Mouse (Mus musculus) G1E (cell line): Measurements from ENCODE around the gene Trim9. TPM values are rescaled to one million over a fixed set of nuclear protein-coding genes. Genes with fewer than 3 reads are reported as not detected.

ENCODE experiments used
- ATAC-seq: 2 replicates; pipeline ENCODE4 v1.8.0; 2016; ENCODE audit warnings: mild to moderate bottlenecking; ENCODE audit not compliant: insufficient number of reproducible peaks, poor library complexity, low FRiP score, severe bottlenecking; ENCODE audit errors: extremely low read depth
- DNase-seq: peaks from one replicate; pipeline ENCODE4 v3.0.0; 2012; ENCODE audit warnings: low spot score
- H3K27me3 ChIP-seq: 2 replicates; pipeline ENCODE4 v1.6.1; 2012; ENCODE audit warnings: mild to moderate bottlenecking, low read length, inconsistent platforms; ENCODE audit not compliant: insufficient read depth
- H3K36me3 ChIP-seq: replicated peaks from 2 replicates; pipeline ENCODE3; 2012; ENCODE audit warnings: mild to moderate bottlenecking, inconsistent platforms
- H3K4me1 ChIP-seq: 2 replicates; pipeline ENCODE4 v1.6.1; 2012; ENCODE audit warnings: low read depth, low read length, inconsistent platforms, mixed read lengths; ENCODE audit not compliant: insufficient read depth
- H3K4me3 ChIP-seq: 2 replicates; pipeline ENCODE4 v1.5.1; 2012; ENCODE audit warnings: low read depth, mild to moderate bottlenecking, inconsistent platforms, low read length, moderate library complexity, mixed read lengths
- H3K9me3 ChIP-seq: replicated peaks from 2 replicates; pipeline ENCODE4 v1.6.1; 2012; ENCODE audit warnings: inconsistent platforms
- CTCF ChIP-seq: IDR thresholded peaks from 2 replicates; pipeline ENCODE4 v1.5.1; 2012; ENCODE audit warnings: low read depth, low read length, inconsistent platforms, mixed read lengths
- GATA1 ChIP-seq: IDR thresholded peaks from 2 replicates; pipeline ENCODE4 v1.6.1; 2012; ENCODE audit warnings: borderline replicate concordance, low read length, inconsistent platforms, mixed read lengths
- GATA2 ChIP-seq: IDR thresholded peaks from 2 replicates; pipeline ENCODE4 v1.6.1; 2012; ENCODE audit warnings: low read depth, low read length, inconsistent platforms, borderline replicate concordance
- POLR2AphosphoS5 ChIP-seq: IDR thresholded peaks from 2 replicates; pipeline ENCODE4 v1.6.1; 2012; ENCODE audit warnings: low read depth, low read length, inconsistent platforms; ENCODE audit not compliant: insufficient replicate concordance
- TAL1 ChIP-seq: conservative IDR thresholded peaks from 2 replicates; pipeline ENCODE4 v1.6.1; 2012; ENCODE audit warnings: low read depth, low read length, inconsistent platforms, mixed read lengths
- polyA plus RNA-seq: library from polyadenylated mRNA; stranded (reverse); fragments of >175 nt; gene quantifications from 2 replicates; pipeline ENCODE4 v1.2.3, GENCODE M21; 2012
- total RNA-seq, 2 experiments: library from RNA; stranded (forward) in 1 of 2; stranded (reverse) in 1 of 2; fragments of 200-1000 nt in 1 of 2; fragments of >200 nt in 1 of 2; fragmentation: Nextera tagmentation in 1 of 2; gene quantifications; 2 replicates each; pipeline ENCODE4 v1.2.3; 2014 to 2017

Gene Trim9
- total and polyA plus RNA-seq, 3 experiments = 1.1 TPM; not detected in 2

DNA sequence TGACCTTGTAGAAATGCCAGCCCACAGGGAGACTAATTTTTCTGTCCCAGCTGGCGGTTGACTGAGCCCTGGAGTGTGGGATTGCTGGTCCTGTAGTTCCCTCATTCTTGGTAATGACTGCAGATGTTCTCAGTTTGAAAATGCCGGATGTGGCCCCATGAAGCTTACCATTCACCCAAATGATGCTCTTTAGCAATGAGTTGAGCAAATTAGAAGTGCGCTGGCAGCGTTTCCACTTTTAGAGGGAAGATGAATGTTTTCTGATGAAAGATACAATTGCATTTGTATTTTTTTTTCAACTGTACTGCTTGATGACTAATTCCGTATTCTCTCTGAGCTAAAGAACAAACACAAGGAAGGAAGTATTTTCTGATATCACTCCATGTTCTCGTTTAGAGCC is 2.4 kb upstream of the Trim9 start:
- Histone ChIP-seq H3K4me1 (no peaks in the 10 kb centered on the region), H3K9me3 (peaks cover 13% of the 10 kb centered on the region), H3K36me3 (no peaks in the 10 kb centered on the region), H3K4me3 (no peak overlapping the region), H3K27me3 (peaks cover 20% of the 10 kb centered on the region)
- no peak for DNase-seq
- TF ChIP-seq POLR2AphosphoS5 = no peak
- TF ChIP-seq GATA2 = no peak
- TF ChIP-seq TAL1 = no peak
- TF ChIP-seq CTCF = no peak
- no peak for TF ChIP-seq GATA1
- no peak for ATAC-seq

DNA sequence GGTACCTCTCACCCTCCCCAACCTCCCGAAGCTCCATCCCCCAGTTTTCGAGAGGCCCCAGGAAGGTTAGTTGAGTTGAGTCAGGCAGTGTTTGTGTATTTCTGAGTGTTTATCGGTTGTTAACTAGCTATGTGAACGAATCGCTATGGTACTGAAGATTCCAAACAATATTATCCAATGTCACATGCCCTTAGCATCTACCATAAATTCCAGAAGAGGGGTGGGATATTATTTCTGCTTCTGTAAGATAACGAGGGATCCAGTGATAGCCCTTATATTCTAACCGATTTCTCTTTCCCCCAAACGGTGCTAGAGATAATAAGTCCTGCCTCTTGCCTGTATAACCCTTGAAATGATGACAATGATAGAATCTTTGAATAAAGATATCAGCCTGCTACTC is 612 bp upstream of the Trim9 start:
- no peaks in the 10 kb centered on the region for H3K4me1 ChIP-seq
- H3K4me3 ChIP-seq = no peak overlapping the region
- no peak for ATAC-seq
- TF ChIP-seq GATA1 (no peak), CTCF (no peak)
- no peaks in the 10 kb centered on the region for H3K36me3 ChIP-seq
- peaks cover 13% of the 10 kb centered on the region for H3K9me3 ChIP-seq
- H3K27me3 ChIP-seq = peaks cover 19% of the 10 kb centered on the region; the same call in 1 of the 2 replicates
- no peak for DNase-seq

DNA sequence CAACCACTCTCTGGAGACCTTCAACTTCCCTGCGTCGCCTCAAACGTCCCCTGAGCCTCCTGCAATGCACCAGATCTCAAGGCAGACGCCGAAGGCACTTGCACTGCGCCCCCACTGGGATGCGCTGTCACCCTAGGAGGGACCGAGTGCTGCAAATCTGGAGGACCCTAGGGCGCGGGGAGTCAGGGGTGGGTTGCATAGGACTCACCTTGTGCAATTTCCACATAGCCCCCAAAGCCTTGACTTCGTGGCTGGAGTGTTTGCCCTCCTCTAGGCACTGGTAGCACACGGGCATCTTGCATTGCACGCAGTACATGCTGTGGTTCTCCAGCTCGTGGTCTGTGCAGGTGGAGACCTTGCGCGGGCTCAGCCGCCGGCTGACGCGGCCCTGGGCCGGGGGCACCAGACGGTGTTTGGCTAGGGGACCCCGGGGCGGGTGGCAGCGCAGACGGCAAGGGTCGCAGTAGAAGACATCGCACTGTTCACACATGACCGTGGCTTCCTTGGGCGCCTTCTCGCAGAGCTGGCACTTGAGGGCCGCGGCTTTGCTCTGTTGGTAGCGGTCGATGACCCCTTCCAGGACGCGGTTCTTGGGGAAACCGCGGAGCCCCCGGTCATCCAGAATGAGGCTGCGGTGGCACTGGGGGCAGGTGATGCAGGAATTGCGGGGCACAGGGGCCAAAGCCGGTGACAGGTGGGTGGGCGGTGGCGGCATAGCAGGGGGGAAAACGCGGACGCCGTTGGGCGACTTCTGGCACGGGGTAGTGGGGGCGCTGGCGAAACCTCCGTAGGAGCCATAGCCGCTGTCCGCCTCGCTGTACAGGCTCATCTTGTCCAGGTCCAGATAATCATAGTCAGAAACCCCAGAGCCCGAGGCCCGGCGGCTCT is 1.0 kb downstream of the Trim9 start:
- peaks cover 22% of the 10 kb centered on the region for H3K27me3 ChIP-seq

DNA sequence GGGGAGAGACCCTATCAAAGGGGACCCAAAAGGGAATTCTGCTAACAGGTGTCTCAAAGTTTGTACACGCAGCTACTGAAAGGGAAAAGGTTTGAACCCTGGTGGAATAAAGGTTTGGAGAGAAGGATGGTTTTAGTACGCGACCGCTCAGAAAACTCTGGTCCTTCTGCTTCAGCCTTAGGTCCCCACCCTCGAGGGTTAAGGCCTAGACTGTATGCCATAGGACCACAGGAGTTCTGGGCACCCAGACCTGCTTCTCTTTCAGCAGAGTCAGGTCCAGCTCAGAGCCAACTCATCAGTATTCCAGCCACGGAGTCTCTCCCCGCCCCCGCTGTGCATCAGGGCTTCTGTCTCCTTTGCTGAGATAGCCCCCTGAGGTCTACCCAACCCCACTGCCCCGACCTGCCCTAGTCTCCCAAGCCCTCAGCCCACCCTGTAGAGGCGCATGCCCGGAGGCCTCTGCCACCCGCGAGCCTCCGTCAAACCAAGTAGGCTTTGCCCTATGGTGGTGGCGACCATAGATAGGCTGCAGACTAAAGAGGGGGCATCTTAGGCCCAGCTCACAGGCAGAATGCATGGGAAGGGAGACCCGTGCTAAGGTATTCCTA is 1.8 kb downstream of the Trim9 start:
- no peak for TF ChIP-seq GATA1
- TF ChIP-seq GATA2 = no peak
- TF ChIP-seq CTCF = no peak
- no peak for TF ChIP-seq TAL1
- TF ChIP-seq POLR2AphosphoS5 = no peak
- Histone ChIP-seq H3K4me3 (no peak overlapping the region), H3K36me3 (no peaks in the 10 kb centered on the region), H3K4me1 (no peaks in the 10 kb centered on the region), H3K27me3 (peaks cover 22% of the 10 kb centered on the region), H3K9me3 (peaks cover 13% of the 10 kb centered on the region)
- DNase-seq (no peak), ATAC-seq (no peak)

More for the DNA sequence above, 1.0 kb downstream of the Trim9 start:
- DNase-seq (no peak), ATAC-seq (no peak)
- no peaks in the 10 kb centered on the region for H3K4me1 ChIP-seq
- no peak overlapping the region for H3K4me3 ChIP-seq
- H3K36me3 ChIP-seq = no peaks in the 10 kb centered on the region
- TF ChIP-seq POLR2AphosphoS5 = no peak
- TF ChIP-seq TAL1 = no peak
- no peak for TF ChIP-seq CTCF
- no peak for TF ChIP-seq GATA1
- no peak for TF ChIP-seq GATA2
- peaks cover 13% of the 10 kb centered on the region for H3K9me3 ChIP-seq

DNA sequence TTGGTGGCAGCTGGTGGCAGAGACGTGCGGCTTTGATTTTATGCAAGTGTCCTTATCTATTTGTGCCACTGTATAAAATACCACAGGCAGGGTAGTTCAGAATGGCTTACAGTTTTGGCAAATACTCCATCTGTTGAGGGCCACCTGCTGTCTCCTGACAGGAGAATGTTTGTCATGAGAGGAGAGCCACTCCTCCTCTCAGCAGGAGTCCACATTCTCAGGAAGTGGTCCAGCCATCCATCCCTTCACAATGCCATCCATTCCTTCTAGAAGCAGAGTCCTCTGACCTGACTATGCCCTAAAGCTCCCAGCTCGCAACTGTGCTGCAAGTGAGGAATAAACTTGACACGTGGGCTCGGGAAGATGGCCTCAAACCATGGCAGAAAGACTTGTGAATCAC is 12.2 kb downstream of the Trim9 start:
- TF ChIP-seq CTCF = no peak
- no peak for TF ChIP-seq TAL1
- TF ChIP-seq POLR2AphosphoS5 = no peak
- TF ChIP-seq GATA1 = no peak
- TF ChIP-seq GATA2 = no peak
- Histone ChIP-seq H3K4me1 (no peaks in the 10 kb centered on the region), H3K9me3 (no peaks in the 10 kb centered on the region), H3K4me3 (no peak overlapping the region), H3K36me3 (no peaks in the 10 kb centered on the region), H3K27me3 (peaks cover 9% of the 10 kb centered on the region)
- ATAC-seq (no peak), DNase-seq (no peak)

DNA sequence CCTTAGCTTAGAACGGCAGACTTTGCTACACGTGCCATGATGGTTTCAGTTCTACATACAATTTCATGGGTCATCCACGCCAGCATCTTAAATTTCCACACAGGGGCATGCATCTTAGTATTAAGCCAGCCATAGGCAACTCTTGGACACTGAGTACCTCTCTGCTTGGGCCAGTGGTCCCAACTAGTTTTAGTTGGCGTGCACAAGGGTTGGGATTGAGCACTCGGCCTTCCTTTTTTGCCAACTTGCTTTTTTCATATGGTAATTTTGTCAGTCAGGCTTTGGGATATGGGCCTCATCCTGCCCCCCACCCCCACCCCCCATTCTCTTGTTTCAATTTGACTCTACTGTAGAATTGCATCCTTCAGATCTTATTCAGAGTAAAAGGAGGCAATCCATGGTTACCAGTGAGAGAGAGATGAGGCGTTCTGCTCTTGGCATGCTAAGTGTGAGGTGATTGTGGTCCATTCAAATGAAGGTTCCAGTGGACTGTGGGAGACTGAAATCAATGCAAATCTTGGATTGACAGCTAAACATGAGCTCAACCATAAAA is 14.1 kb downstream of the Trim9 start:
- no peaks in the 10 kb centered on the region for H3K4me1 ChIP-seq
- no peaks in the 10 kb centered on the region for H3K36me3 ChIP-seq
- ATAC-seq = no peak
- H3K4me3 ChIP-seq = no peak overlapping the region
- no peaks in the 10 kb centered on the region for H3K9me3 ChIP-seq
- H3K27me3 ChIP-seq = peaks cover 4% of the 10 kb centered on the region; the same call in 1 of the 2 replicates
- TF ChIP-seq TAL1 (no peak), POLR2AphosphoS5 (no peak), GATA1 (no peak), GATA2 (no peak), CTCF (no peak)
- no peak for DNase-seq
